Mouse (Mus musculus) brain, adult 2 months (tissue): ENCODE data around the gene Krtap16-1.

Experiments used
- DNase-seq: peaks from one replicate; pipeline ENCODE4 v3.0.0; 2011; ENCODE audit warnings: low read depth, low spot score

The Krtap16-1 gene

DNA sequence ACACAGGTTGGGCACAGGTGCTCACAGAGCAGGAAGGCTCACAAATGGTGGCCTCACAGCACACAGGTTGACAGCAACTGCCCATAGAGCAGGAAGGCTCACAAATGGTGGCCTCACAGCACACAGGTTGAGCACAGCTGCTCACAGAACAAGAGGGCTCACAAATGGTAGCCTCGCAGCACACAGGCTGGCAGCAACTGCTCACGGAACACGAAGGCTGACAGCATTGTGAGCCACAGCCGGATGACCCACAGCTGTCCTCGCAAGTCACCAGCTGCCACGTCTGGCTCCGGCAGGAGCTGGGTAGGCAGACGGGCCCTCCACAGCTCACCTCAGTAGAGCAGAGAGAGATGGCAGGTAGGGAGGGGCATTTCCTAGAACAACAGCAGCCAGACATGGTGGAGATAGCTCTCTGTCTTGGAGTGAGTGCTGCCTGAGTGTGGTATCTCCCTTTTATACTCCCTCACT lies at the start of gene Krtap16-1:
Gene Krtap16-1, minus strand, starts transcription at position 418 of the 468 bp plus-strand sequence.
- no peak for DNase-seq

DNA sequence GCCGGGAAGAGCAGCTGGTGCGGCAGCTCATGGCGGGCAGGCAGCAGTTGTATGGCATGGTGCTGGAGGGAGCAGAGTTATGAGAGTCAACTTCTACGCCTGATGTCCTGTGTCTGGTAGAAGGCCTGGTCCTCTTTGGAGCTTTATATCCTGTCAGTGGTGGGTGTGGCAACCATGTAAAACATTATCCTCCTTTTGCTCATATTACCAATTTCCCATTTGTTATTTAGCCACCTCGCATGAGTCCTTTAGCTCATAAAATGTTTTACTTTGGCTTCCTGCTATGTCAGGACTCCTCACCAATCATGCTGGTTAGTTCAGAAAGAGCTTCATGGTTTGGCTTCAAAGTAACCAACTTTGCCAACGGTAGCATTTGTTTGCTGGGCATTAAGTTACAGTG lies 43.4 kb upstream of the Krtap16-1 start, which contains the start of gene Krt33b:
Gene Krt33b, minus strand, starts transcription at position 101 of the 400 bp plus-strand sequence.
- no peak for DNase-seq

DNA sequence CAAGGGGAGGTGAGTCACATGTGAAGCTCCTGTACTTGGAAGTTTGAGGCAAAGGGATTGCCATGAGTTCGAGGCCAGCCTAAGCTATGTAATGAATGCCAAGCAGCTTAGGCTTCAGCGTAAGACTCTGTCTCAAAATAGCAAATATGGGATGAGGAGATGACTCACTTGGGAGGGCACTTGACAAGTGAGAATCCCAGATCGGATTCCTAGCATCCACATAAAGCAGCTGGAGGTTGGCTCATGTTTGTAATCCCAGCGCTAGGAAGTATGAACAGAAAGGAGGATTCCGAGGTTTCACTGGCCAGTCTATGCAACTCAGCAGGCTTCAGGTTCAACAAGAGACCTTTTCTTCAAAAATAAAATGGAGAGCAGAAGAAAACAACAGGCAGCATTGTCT lies 35.0 kb upstream of the Krtap16-1 start:
- peak; percentile 64 for DNase-seq

GRCm38 (mm10) chr11:100019466-100019865 lies 33.1 kb upstream of the Krtap16-1 start:
- DNase-seq, result no peak

DNA sequence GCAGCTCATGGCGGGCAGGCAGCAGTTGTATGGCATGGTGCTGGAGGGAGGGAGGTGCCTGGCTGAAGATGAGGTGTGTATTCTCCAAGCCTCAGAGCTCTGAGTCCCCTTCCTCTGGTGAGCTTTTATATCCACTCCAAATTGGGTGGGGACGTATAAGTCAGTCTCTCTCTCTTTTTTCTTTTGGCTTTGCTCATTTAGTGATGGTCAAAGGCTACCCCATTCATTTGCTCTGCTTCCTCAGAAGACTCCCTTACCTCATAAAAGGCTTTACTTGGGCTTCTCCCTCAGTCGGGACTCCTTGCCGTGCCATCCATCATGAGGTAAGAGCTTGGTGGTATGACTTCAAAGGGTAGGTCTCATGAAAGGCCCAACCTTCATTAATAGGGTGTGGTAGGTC lies 29.7 kb upstream of the Krtap16-1 start, which contains the start of gene Krt33a:
Gene Krt33a, minus strand, starts transcription at position 101 of the 400 bp plus-strand sequence.
- no peak for DNase-seq

DNA sequence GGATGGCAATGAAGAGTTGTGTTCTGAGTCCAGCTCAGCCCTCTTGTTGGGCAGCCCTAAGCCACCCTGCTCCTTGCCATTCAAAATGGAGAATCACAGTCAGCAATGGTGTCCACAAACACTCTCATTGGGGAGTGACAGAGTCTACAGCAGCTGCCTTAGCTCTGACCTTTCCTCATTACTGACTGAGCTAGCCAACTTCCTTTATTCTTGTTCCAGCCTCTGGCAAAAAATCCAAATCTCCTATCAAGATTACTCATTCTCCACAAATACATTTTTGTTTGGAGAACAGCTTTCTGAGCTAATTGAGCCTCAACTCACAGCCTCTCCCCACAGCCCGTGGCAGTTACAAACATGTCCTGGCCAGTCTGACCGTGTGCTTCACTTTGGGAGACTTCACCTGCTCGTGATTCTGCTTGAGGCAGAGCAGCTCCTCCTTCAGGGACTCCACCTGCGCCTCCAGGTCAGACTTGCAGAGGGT lies 27.3 kb upstream of the Krtap16-1 start:
- DNase-seq, result no peak

DNA sequence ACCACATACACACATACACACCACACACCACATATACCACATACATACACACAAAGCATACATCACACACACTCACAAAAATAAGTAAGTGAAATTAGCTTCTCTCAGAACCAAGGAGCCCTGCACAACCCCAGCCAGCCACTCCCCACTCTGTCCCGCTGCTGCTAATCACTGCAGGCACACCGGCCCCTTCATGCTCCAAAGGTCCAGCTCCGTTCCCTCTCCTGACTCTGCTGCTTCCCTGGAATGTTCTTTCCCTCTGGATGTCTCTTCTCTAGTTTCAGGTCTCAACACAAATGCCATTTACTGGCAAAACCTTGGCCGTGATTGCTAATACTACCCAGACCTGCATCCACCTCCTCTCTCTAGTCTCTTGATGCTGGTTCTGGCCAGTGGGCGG lies 24.3 kb upstream of the Krtap16-1 start:
- no peak for DNase-seq

- DNase-seq, result peak; percentile 61
These were observed 21.9 kb upstream of the Krtap16-1 start for GRCm38 (mm10) chr11:100008336-100008735.

DNA sequence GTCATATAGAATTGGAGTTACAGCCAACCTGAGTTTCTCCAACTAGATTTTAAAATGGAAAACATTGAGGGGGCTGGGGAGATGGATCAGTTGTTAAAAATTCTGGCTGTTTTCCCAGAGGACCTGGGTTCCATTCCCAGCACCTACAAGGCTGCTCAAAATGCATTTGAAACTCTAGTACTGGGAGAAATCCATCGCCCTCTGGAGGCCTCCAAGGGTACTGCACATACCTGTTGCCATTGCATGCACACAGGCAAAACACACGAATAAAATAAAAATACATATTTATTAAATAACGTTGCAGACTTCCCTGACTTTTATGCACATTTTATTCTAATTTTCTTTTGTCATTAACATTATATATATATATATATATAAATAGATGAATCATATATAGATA lies 20.2 kb upstream of the Krtap16-1 start:
- no peak for DNase-seq

DNA sequence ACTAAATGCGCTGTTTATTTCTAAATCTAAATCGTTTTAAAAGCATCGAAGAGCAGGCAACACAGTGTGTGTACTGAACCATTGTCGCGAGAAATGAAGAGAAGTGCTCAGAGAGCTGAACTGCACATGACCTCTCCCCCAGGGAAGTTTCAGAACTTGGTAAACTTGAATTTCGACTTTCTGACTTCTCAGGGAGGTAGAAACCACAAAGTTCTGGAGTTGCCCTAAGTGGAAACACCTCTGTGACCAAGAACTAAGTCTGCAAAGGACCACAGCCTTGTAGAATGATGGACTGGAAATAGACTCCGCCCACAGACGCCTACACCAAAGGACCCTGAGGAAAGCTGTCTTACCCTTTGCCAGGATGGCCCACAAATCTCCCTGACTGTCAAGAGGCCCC lies 19.5 kb upstream of the Krtap16-1 start:
- DNase-seq, result no peak

DNA sequence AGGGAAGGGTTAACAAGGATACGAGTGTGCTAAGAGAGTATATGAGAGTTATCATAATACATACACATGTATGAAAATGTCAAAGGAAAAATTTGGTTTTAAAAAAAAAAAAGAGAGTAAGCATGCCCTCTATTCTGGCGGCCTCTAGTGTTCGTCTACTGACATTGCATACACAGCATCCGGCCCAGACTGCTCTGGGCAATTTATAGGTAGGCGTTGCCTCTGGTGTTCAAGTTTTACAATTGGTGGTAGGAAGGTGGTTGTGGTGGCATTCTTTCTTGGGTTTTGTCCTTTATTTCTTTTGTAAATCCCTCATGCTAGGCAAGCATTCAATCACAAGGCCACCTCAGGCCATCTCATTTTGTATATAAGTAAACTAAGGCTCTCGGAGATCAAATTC lies 18.4 kb upstream of the Krtap16-1 start:
- peak; percentile 71 for DNase-seq

- DNase-seq, result no peak
These were observed 12.7 kb upstream of the Krtap16-1 start for GRCm38 (mm10) chr11:99999091-99999490.

DNA sequence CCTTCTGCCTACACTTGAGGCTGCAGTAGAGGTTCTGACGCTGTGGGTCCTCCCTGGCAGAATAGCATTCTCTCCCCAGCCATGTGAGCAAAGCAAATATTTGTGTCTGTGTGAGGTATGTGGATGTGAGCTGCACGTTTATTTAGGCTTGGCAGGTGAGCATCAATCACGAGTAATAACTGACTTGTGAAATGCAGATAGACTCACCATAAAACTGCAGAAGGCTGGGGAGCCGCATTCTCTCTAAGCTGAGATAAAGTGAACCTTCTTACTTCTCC lies 7.9 kb upstream of the Krtap16-1 start:
- DNase-seq, result no peak

DNA sequence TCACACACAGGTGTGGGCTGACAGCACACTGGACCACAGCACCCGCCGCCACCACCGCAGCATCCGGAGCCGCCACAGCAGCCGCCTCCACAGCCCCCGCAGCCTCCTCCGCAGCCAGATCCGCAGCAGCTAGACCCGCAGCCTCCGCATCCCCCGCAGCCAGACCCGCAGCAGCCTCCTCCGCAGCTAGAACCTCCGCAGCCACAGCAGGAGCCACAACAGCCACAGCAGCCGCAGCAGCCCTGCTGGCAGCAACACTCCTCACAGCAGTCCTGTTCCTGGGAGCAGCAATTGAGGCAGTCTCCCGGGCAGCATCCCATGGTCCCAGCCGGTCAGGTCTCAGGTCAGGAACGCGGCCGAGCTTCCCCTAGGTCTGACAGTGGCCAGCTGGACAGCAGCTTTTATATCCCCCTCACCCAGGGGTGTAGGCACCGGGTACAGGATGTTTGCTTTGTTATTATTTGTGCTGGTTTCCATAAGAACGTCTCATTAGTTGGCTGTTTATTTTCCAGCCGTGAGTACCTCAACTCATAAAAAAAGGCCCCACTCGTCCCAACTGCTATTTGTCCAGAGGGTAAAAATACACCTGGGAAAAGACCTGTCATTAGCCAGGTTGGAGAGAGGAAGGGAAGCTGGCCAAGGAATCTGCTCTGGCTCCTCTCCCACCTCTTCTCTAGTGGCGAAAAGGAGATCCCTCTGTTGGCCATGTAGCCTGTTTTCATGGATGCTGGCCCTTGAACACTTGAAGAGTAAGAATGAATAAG lies 7.4 kb upstream of the Krtap16-1 start, which contains the start of gene Krtap17-1:
Gene Krtap17-1, minus strand, starts transcription at position 375 of the 764 bp plus-strand sequence.
- peak; percentile 13 for DNase-seq

- DNase-seq, result peak; percentile 10
These were observed 4.2 kb upstream of the Krtap16-1 start for GRCm38 (mm10) chr11:99990571-99990970.

- peak; percentile 46 for DNase-seq
These were observed 3.5 kb upstream of the Krtap16-1 start for GRCm38 (mm10) chr11:99989881-99990405.

GRCm38 (mm10) chr11:99988530-99988929 lies 2.1 kb upstream of the Krtap16-1 start:
- DNase-seq, result no peak

- DNase-seq, result peak; percentile 96
These were observed 905 bp downstream of the Krtap16-1 start for GRCm38 (mm10) chr11:99985291-99986092.

GRCm38 (mm10) chr11:99983442-99983841 lies 3.0 kb downstream of the Krtap16-1 start:
- no peak for DNase-seq

DNA sequence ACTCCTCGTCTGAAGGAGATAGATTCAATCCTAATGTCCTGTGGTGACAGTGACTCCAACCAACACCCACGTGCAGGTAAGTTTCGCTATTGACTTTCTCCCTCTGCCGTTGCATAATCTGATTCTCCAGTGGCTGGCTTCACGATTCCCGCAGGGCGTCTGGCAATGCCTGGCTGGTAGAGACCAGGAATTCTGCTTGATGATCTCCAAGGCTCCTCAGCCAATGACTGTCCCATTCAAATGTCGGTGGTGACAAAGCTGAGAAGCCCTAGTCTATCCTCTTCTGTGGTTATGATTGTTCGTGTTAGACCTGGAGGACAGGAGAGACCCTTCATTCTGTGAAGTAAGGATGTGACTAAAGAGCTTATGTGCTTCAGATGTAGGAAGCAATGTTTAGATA lies 3.7 kb downstream of the Krtap16-1 start:
- DNase-seq, result no peak

- no peak for DNase-seq
These were observed 7.4 kb downstream of the Krtap16-1 start, which contains the start of gene Krtap29-1 for GRCm38 (mm10) chr11:99978953-99979352. Gene Krtap29-1, minus strand, starts transcription at chr11:99979053.

GRCm38 (mm10) chr11:99965961-99966360 lies 20.4 kb downstream of the Krtap16-1 start:
- DNase-seq, result no peak
